In the genomic region with DNA sequence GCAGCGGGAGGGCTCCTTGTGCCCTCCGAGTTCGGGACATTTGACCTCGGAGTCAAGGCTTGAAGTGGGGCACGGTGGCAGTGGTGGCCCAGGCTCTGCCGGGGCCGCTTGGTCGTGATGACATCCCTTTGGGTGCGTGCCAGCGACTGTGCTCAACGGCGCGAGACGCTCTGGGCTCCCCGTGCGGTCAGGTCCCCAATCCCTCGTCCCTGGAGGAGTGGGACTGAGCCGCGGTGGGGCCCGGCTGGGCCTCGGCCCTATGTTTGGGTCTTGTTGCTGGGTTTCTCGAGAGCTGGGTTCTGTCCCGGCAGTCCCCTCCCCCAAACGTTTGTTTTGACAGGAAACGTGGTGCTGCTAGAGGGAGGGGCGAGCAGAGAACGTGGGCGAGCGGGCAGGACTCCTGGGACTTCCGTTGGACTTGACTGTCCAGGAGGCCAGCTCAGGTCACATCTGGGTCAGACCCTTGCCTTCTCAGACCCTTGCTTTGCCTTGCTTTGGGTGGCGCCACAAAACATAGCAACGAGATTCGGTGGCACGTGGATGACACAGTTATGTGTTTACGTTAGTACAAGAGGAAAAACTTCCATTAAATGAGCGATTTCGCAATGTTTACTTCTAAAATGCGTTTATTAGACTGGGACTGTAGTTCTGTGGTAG, we compare ENCODE assay signal across 8 mouse cellular contexts. TPM values are rescaled to one million over a fixed set of nuclear protein-coding genes. Genes with fewer than 3 reads are reported as not detected.
A peak's percentile ranks its signal among the peaks of the same experiment; 100 is the strongest.
DNase-seq lines count a peak whose midpoint lies in the region; ATAC-seq lines count a peak whose summit lies in the region.

No protein-coding gene starts in this region.

- H3K4me1 ChIP-seq in hindbrain, embryonic 13.5 days (replicated peaks), result peaks cover 17% of the 10 kb centered on the region

- peak overlapping the region; percentile 79 for H3K4me2 ChIP-seq in hindbrain, embryonic 13.5 days

- peaks cover 3% of the 10 kb centered on the region; the same call in 1 of the 2 replicates for H3K27me3 ChIP-seq in hindbrain, embryonic 13.5 days

- WGBS in hindbrain, embryonic 13.5 days, result 5% methylated on average over 38 of the region's 38 CpGs

- H3K9me3 ChIP-seq in hindbrain, embryonic 13.5 days, result no peaks in the 10 kb centered on the region

- H3K4me3 ChIP-seq in hindbrain, embryonic 13.5 days, result peak overlapping the region; percentile 81

- H3K27ac ChIP-seq in hindbrain, embryonic 13.5 days, result peak overlapping the region; percentile 80

- H3K9ac ChIP-seq in hindbrain, embryonic 13.5 days, result peak overlapping the region; percentile 86

- ATAC-seq in hindbrain, embryonic 13.5 days (ENCODE audit: low FRiP score), result peak; percentile 46

- DNase-seq in Muller cell, postnatal 12 days (ENCODE audit: inconsistent ontology term), result peak; percentile 84
- DNase-seq in cerebellum, postnatal 14 days, result peak; percentile 83 to 88
- peak; percentile 54 to 60 for DNase-seq in frontal cortex, postnatal 14 days (ENCODE audit: low spot score in 2 of 2)
- DNase-seq in layer of hippocampus, postnatal 36 days, result peak; percentile 66 to 73
- peak; percentile 93 for DNase-seq in lung, postnatal 25 days (ENCODE audit: low spot score)
- DNase-seq in retina, adult 2 months (ENCODE audit: low read depth, low spot score), result peak; percentile 33
- peak; percentile 73 to 80 for DNase-seq in thymus, postnatal 36 days

- H3K36me3 ChIP-seq in hindbrain, embryonic 13.5 days, result no peaks in the 10 kb centered on the region

RNA-seq across cellular contexts. Expression of a gene that starts 0.8 kb away (rescaled TPM):
- 24.0 and 25.5 TPM in 2 replicates for polyA plus RNA-seq in hindbrain, embryonic 13.5 days (2015; fragmentation: Nextera tagmentation; extraction: Ambion mirVana)
- total RNA-seq in layer of hippocampus, postnatal 36 days (2021), result 10 to 100 TPM; 28.4 to 31.1 TPM

RNA-seq across cellular contexts. Expression of a gene that starts 43.3 kb away (rescaled TPM):
- 56.4 and 59.9 TPM in 2 replicates for polyA plus RNA-seq in hindbrain, embryonic 13.5 days (2015; fragmentation: Nextera tagmentation; extraction: Ambion mirVana)
- total RNA-seq in layer of hippocampus, postnatal 36 days (2021), result 10 to 100 TPM; 21.6 to 22.5 TPM

RNA-seq across cellular contexts. Expression of a gene that starts 44.9 kb away (rescaled TPM):
- polyA plus RNA-seq in hindbrain, embryonic 13.5 days (2015; fragmentation: Nextera tagmentation; extraction: Ambion mirVana), result 15.8 and 18.7 TPM in 2 replicates
- total RNA-seq in layer of hippocampus, postnatal 36 days (2021), result 10 to 100 TPM; 14.2 to 16.0 TPM

Comparison
In these comparisons a context has a peak if more than half of its experiments do, and no peak if none do; other contexts are left out.
1. Peak in every context shown above with its lines: DNase-seq, ATAC-seq, H3K4me3 ChIP-seq and H3K27ac ChIP-seq.
2. DNase-seq: peak in every context shown above with its lines; median percentile 93 in lung, postnatal 25 days; 86 in cerebellum, postnatal 14 days; 84 in Muller cell, postnatal 12 days; 76 in thymus, postnatal 36 days; 70 in layer of hippocampus, postnatal 36 days; 57 in frontal cortex, postnatal 14 days; 33 in retina, adult 2 months.